Mouse (Mus musculus): ENCODE measurements around the gene Nek7.

Nek7 gene

GRCm38 (mm10) chr1:138619996-138620461 is at the start of gene Nek7:
Gene Nek7 (minus strand): TSS chr1:138620141.
- no peak for DNase-seq (ENCODE audit: low spot score)

- no peak for DNase-seq (ENCODE audit: low spot score)
These were observed 42.4 kb upstream of the Nek7 start for GRCm38 (mm10) chr1:138662342-138662741.

- DNase-seq (ENCODE audit: low spot score), result no peak
These were observed 34.3 kb upstream of the Nek7 start for GRCm38 (mm10) chr1:138654212-138654611.

- DNase-seq (ENCODE audit: low spot score), result no peak
These were observed 25.1 kb upstream of the Nek7 start for GRCm38 (mm10) chr1:138644991-138645390.

GRCm38 (mm10) chr1:138643306-138643830 is 23.4 kb upstream of the Nek7 start:
- no peak for DNase-seq (ENCODE audit: low spot score)

- no peak for DNase-seq (ENCODE audit: low spot score)
These were observed 21.1 kb upstream of the Nek7 start for GRCm38 (mm10) chr1:138640934-138641461.

- DNase-seq (ENCODE audit: low spot score), result no peak
These were observed 17.9 kb upstream of the Nek7 start for GRCm38 (mm10) chr1:138637850-138638249.

- DNase-seq (ENCODE audit: low spot score), result no peak
These were observed 14.6 kb upstream of the Nek7 start for GRCm38 (mm10) chr1:138634561-138634960.

GRCm38 (mm10) chr1:138628919-138629318 is 9.0 kb upstream of the Nek7 start:
- no peak for DNase-seq (ENCODE audit: low spot score)

GRCm38 (mm10) chr1:138628486-138628885 is 8.5 kb upstream of the Nek7 start:
- DNase-seq (ENCODE audit: low spot score), result no peak

GRCm38 (mm10) chr1:138627804-138628203 is 7.9 kb upstream of the Nek7 start:
- DNase-seq (ENCODE audit: low spot score), result no peak

- no peak for DNase-seq (ENCODE audit: low spot score)
These were observed 6.3 kb upstream of the Nek7 start for GRCm38 (mm10) chr1:138626288-138626687.

- DNase-seq (ENCODE audit: low spot score), result no peak
These were observed 3.9 kb upstream of the Nek7 start for GRCm38 (mm10) chr1:138623870-138624269.

- DNase-seq (ENCODE audit: low spot score), result no peak
These were observed 2.9 kb upstream of the Nek7 start for GRCm38 (mm10) chr1:138622831-138623230.

GRCm38 (mm10) chr1:138622431-138622830 is 2.5 kb upstream of the Nek7 start:
- no peak for DNase-seq (ENCODE audit: low spot score)

- DNase-seq (ENCODE audit: low spot score), result peak; percentile 92
These were observed 598 bp downstream of the Nek7 start for GRCm38 (mm10) chr1:138619114-138619971.

- DNase-seq (ENCODE audit: low spot score), result peak; percentile 62
These were observed 2.0 kb downstream of the Nek7 start for GRCm38 (mm10) chr1:138618012-138618354.

- DNase-seq (ENCODE audit: low spot score), result no peak
These were observed 2.5 kb downstream of the Nek7 start for GRCm38 (mm10) chr1:138617279-138618011.

GRCm38 (mm10) chr1:138615388-138615787 is 4.6 kb downstream of the Nek7 start:
- no peak for DNase-seq (ENCODE audit: low spot score)

GRCm38 (mm10) chr1:138614552-138615287 is 5.2 kb downstream of the Nek7 start:
- no peak for DNase-seq (ENCODE audit: low spot score)

GRCm38 (mm10) chr1:138612177-138612576 is 7.8 kb downstream of the Nek7 start:
- DNase-seq (ENCODE audit: low spot score), result no peak

- no peak for DNase-seq (ENCODE audit: low spot score)
These were observed 10.8 kb downstream of the Nek7 start for GRCm38 (mm10) chr1:138609176-138609575.
